Mouse (Mus musculus) ES-Bruce4 (cell line): ENCODE measurements around the gene E2f6.

Source experiments
- CTCF ChIP-seq: IDR thresholded peaks from one replicate; pipeline ENCODE4 v1.8.1; 2011; ENCODE audit warnings: low read depth, low read length
- POLR2A ChIP-seq: IDR thresholded peaks from one replicate; pipeline ENCODE4 v1.8.1; 2011; ENCODE audit warnings: low read length; ENCODE audit not compliant: insufficient read depth

GRCm38 (mm10) chr12:16870405-16871068, 59.8 kb downstream of the E2f6 start:
- no peak for TF ChIP-seq POLR2A
- TF ChIP-seq CTCF, result no peak
